Mouse (Mus musculus): ENCODE results near the gene Ofcc1.

Gene Ofcc1

GRCm38 (mm10) chr13:40361288-40361687 lies at the start of gene Ofcc1:
Gene Ofcc1 (minus strand): TSS chr13:40361450.
- no peak for DNase-seq (ENCODE audit: low spot score)

GRCm38 (mm10) chr13:40390120-40390519 lies 28.9 kb upstream of the Ofcc1 start:
- DNase-seq (ENCODE audit: low spot score): no peak

- DNase-seq (ENCODE audit: low spot score): no peak
Measured at GRCm38 (mm10) chr13:40387446-40387845, 26.2 kb upstream of the Ofcc1 start.

- DNase-seq (ENCODE audit: low spot score): no peak
Measured at GRCm38 (mm10) chr13:40384962-40385361, 23.7 kb upstream of the Ofcc1 start.

GRCm38 (mm10) chr13:40376773-40377172 lies 15.5 kb upstream of the Ofcc1 start:
- no peak for DNase-seq (ENCODE audit: low spot score)

- no peak for DNase-seq (ENCODE audit: low spot score)
Measured at GRCm38 (mm10) chr13:40366762-40367161, 5.5 kb upstream of the Ofcc1 start.

GRCm38 (mm10) chr13:40364855-40365254 lies 3.6 kb upstream of the Ofcc1 start:
- DNase-seq (ENCODE audit: low spot score): no peak

- DNase-seq (ENCODE audit: low spot score): no peak
Measured at GRCm38 (mm10) chr13:40360692-40361091, 558 bp downstream of the Ofcc1 start.

GRCm38 (mm10) chr13:40347045-40347444 lies 14.2 kb downstream of the Ofcc1 start:
- no peak for DNase-seq (ENCODE audit: low spot score)

GRCm38 (mm10) chr13:40323301-40323700 lies 37.9 kb downstream of the Ofcc1 start:
- no peak for DNase-seq (ENCODE audit: low spot score)

- DNase-seq (ENCODE audit: low spot score): no peak
Measured at GRCm38 (mm10) chr13:40320814-40321525, 40.3 kb downstream of the Ofcc1 start.

GRCm38 (mm10) chr13:40317731-40318130 lies 43.5 kb downstream of the Ofcc1 start:
- no peak for DNase-seq (ENCODE audit: low spot score)

GRCm38 (mm10) chr13:40315158-40315792 lies 46.0 kb downstream of the Ofcc1 start:
- DNase-seq (ENCODE audit: low spot score): no peak

- DNase-seq (ENCODE audit: low spot score): no peak
Measured at GRCm38 (mm10) chr13:40292891-40293290, 68.4 kb downstream of the Ofcc1 start.

- no peak for DNase-seq (ENCODE audit: low spot score)
Measured at GRCm38 (mm10) chr13:40290846-40291245, 70.4 kb downstream of the Ofcc1 start.

GRCm38 (mm10) chr13:40288650-40289049 lies 72.6 kb downstream of the Ofcc1 start:
- DNase-seq (ENCODE audit: low spot score): no peak

- DNase-seq (ENCODE audit: low spot score): no peak
Measured at GRCm38 (mm10) chr13:40287266-40288002, 73.8 kb downstream of the Ofcc1 start.

- DNase-seq (ENCODE audit: low spot score): no peak
Measured at GRCm38 (mm10) chr13:40285234-40285791, 75.9 kb downstream of the Ofcc1 start.

- no peak for DNase-seq (ENCODE audit: low spot score)
Measured at GRCm38 (mm10) chr13:40280616-40281015, 80.6 kb downstream of the Ofcc1 start.

- DNase-seq (ENCODE audit: low spot score): no peak
Measured at GRCm38 (mm10) chr13:40267546-40267945, 93.7 kb downstream of the Ofcc1 start.

GRCm38 (mm10) chr13:40263087-40263807 lies 98.0 kb downstream of the Ofcc1 start:
- no peak for DNase-seq (ENCODE audit: low spot score)

- DNase-seq (ENCODE audit: low spot score): no peak
Measured at GRCm38 (mm10) chr13:40258757-40259156, 102.5 kb downstream of the Ofcc1 start.
